Mouse (Mus musculus) heart, postnatal 0 days (tissue): ENCODE data around the gene Zfp12. TPM values are rescaled to one million over a fixed set of nuclear protein-coding genes. Genes with fewer than 3 reads are reported as not detected.

ENCODE experiments used
- ATAC-seq: fragments of 200-750 bp; cut with Nextera tagmentation; 2 replicates; pipeline ENCODE4 v1.8.0; 2017; ENCODE audit warnings: low read depth, moderate number of reproducible peaks, moderate library complexity; ENCODE audit not compliant: insufficient read depth
- DNase-seq: peaks from one replicate; pipeline ENCODE4 v3.0.0-alpha.2; 2016; ENCODE audit warnings: low spot score
- H3K27ac ChIP-seq: fragments of 300-500 bp; sonication (generic); 2 replicates; pipeline ENCODE4 v1.5.1; 2014; ENCODE audit warnings: low read depth, mild to moderate bottlenecking
- H3K27me3 ChIP-seq: fragments of 300-500 bp; sonication (generic); 2 replicates; pipeline ENCODE4 v1.6.1; 2014; ENCODE audit warnings: low read length, mixed read lengths; ENCODE audit not compliant: control insufficient read depth, insufficient read depth
- H3K36me3 ChIP-seq: fragments of 300-500 bp; sonication (generic); replicated peaks from 2 replicates; pipeline ENCODE4 v1.6.1; 2014; ENCODE audit warnings: low read length, mixed read lengths; ENCODE audit not compliant: control insufficient read depth, insufficient read depth
- H3K4me1 ChIP-seq: fragments of 300-500 bp; sonication (generic); 2 replicates; pipeline ENCODE4 v1.6.1; 2014; ENCODE audit warnings: antibody characterized with exemption; ENCODE audit not compliant: control insufficient read depth, insufficient read depth
- H3K4me2 ChIP-seq: fragments of 300-500 bp; sonication (generic); 2 replicates; pipeline ENCODE4 v1.6.1; 2014; ENCODE audit warnings: low read depth, mild to moderate bottlenecking, low read length, moderate library complexity
- H3K4me3 ChIP-seq: fragments of 300-500 bp; sonication (generic); 2 replicates; pipeline ENCODE4 v1.5.1; 2014; ENCODE audit warnings: low read depth, low read length
- H3K9ac ChIP-seq: fragments of 300-500 bp; sonication (generic); replicated peaks from 2 replicates; pipeline ENCODE4 v1.6.1; 2014; ENCODE audit warnings: low read depth, low read length, mixed read lengths
- H3K9me3 ChIP-seq: fragments of 300-500 bp; sonication (generic); replicated peaks from 2 replicates; pipeline ENCODE4 v1.6.1; 2016; ENCODE audit warnings: low read length; ENCODE audit not compliant: control insufficient read depth
- CTCF ChIP-seq: IDR thresholded peaks from 2 replicates; pipeline ENCODE4 v1.5.1; 2016; ENCODE audit warnings: antibody characterized with exemption, control low read depth, low read depth
- EP300 ChIP-seq: IDR thresholded peaks from 2 replicates; pipeline ENCODE4 v1.6.1; 2016; ENCODE audit warnings: antibody characterized with exemption, low read depth
- WGBS: fragments of 180-500 bp; shearing (Covaris S2); extraction: QIAGEN DNeasy Blood & Tissue Kit; methylation state at CpG from one replicate; pipeline ENCODE4 v1.1.7; 2014; 5-methylcytosine and 5-hydroxymethylcytosine counted together
- polyA plus RNA-seq: library from polyadenylated mRNA; unstranded; fragments of >200 nt; fragmentation: Nextera tagmentation; extraction: Ambion mirVana; gene quantifications from 2 replicates; pipeline ENCODE4 v1.2.1, GENCODE M21; 2015
- total RNA-seq: library from RNA; depleted of rRNA; stranded (reverse); fragments of >200 nt; gene quantifications from 2 replicates; pipeline ENCODE4 v1.2.3, GENCODE M21; 2014; ENCODE audit warnings: low replicate concordance

Zfp12 gene
- total and polyA plus RNA-seq, 2 experiments from 2014 or later: 3.6 to 7.8 TPM

DNA sequence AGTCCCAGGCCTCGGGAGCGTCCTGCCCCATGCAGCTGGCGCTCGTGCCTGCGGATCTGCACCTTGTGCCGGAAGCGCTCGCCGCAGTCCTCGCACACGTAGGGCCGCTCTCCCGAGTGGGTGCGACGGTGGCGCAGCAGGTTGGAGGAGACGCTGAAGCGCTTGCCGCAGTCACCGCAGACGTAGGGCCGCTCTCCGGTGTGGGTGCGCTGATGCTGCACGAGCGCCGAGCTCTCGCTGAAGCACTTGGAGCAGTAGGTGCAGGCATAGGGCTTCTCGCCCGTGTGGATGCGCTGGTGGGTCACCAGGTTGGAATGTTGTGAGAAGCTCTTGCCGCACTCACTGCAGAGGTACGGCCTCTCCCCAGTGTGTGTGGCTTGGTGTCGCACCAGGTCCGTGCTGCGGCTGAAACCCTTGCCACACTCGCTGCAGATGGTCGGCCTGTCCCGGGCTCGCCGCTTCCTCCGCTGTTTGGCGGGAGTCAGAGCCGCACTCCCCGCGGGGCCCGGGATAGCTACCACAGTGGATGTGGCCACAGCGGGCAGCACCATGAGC, 52.9 kb downstream of the Zfp12 start:
- Histone ChIP-seq H3K9me3 (no peaks in the 10 kb centered on the region), H3K9ac (no peak overlapping the region)
- ATAC-seq: peak; percentile 14; the same call in 1 of the 2 replicates

DNA sequence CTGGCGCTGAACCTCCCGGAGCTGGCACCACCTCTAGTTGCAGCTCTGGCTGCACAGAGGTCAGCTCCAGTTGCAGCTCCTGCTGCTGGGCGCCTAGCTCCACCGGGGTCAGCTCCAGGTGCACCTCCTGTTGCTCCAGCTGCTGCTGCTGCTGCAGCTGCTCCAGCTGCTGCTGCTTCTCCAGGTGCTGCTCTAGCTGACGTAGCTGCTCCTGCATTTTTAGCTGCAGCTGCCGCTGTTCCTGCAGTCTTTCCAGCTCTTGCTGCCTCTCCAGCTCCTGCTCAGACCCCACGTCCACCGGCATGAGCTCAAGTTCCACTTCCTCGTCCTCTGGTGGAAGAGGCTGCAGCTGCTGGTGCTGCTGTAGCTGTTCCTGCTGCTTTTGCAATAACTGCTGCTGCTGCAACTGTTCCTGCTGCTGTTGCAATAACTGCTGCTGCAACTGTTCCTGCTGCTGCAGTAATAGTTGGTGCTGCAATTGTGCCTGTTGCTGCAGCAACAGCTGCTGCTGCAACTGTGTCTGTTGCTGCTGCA, 53.5 kb downstream of the Zfp12 start:
- peaks cover 80% of the 10 kb centered on the region for H3K27me3 ChIP-seq
- H3K4me1 ChIP-seq: peaks cover 1% of the 10 kb centered on the region; the same call in 1 of the 2 replicates
- DNase-seq (no peak), ATAC-seq (no peak)
- TF ChIP-seq EP300: no peak
- H3K4me2 ChIP-seq: peak overlapping the region; percentile 58
- H3K27ac ChIP-seq: no peak overlapping the region
- H3K36me3 ChIP-seq: no peaks in the 10 kb centered on the region
- H3K9ac ChIP-seq: no peak overlapping the region
- 25% methylated on average over 9 of the region's 9 CpGs for WGBS
- peak overlapping the region; percentile 36 for H3K4me3 ChIP-seq
- H3K9me3 ChIP-seq: no peaks in the 10 kb centered on the region

More for the DNA sequence above, 52.9 kb downstream of the Zfp12 start:
- H3K4me3 ChIP-seq: peak overlapping the region; percentile 36
- 4% methylated on average over 48 of the region's 48 CpGs for WGBS
- no peaks in the 10 kb centered on the region for H3K4me1 ChIP-seq
- no peak for TF ChIP-seq CTCF
- TF ChIP-seq EP300: no peak
- no peak overlapping the region for H3K27ac ChIP-seq
- peaks cover 74% of the 10 kb centered on the region for H3K27me3 ChIP-seq
- H3K4me2 ChIP-seq: peak overlapping the region; percentile 58
- no peaks in the 10 kb centered on the region for H3K36me3 ChIP-seq
- no peak for DNase-seq

DNA sequence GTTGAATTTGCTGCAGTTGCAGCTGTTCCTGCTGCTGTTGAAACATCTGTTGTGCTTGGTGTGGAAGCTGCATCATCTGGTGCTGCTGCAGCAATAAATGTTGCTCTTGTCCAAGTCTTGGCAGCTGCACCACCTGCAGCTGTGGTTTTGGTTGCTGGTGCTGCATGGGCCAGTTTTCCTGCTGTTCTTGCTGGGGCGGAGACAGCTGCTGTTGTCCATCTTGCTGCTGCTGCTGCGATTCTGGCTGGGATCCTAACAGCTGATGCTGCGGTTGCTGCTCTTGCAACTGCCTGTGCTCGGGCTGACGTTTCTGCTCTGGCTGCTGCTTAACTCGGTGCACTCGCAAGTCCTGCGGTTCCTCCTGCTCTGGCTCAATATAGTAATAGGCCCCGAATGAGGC, 54.3 kb downstream of the Zfp12 start:
- no peak overlapping the region for H3K27ac ChIP-seq
- no peak for DNase-seq
- H3K4me3 ChIP-seq: no peak overlapping the region

DNA sequence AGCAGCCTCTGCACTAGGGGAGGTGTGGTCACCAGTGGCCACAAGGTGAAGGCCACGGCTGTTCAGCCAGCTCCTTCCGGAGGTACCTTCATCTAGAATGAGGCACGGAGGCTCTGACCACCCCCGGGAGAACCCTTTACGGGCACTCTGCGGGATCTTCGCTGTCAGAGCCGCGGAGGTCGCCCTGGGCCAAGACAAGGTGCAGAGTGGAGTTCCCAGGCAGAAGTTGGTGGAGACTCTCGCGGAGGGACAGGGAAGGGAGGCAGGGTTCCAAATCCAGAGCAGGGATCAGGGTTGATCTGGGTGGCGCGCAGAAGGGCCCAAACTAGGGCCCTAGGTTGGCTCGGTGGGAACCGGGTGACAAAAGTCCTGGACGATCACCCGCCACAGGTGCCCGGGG, 57.9 kb downstream of the Zfp12 start:
- no peak overlapping the region for H3K27ac ChIP-seq
- ATAC-seq: no peak
- TF ChIP-seq CTCF (no peak), EP300 (no peak)
- H3K27me3 ChIP-seq: peaks cover 65% of the 10 kb centered on the region
- H3K9me3 ChIP-seq: no peaks in the 10 kb centered on the region
- peak overlapping the region; percentile 51 for H3K9ac ChIP-seq
- no peaks in the 10 kb centered on the region for H3K36me3 ChIP-seq
- H3K4me3 ChIP-seq: peak overlapping the region; percentile 50
- H3K4me2 ChIP-seq: peak overlapping the region; percentile 82
- 6% methylated on average over 12 of the region's 19 CpGs for WGBS
- peaks cover 8% of the 10 kb centered on the region; the same call in 1 of the 2 replicates for H3K4me1 ChIP-seq
- no peak for DNase-seq

More for the DNA sequence above, 54.3 kb downstream of the Zfp12 start:
- peaks cover 8% of the 10 kb centered on the region; the same call in 1 of the 2 replicates for H3K4me1 ChIP-seq
- TF ChIP-seq CTCF (no peak), EP300 (no peak)
- ATAC-seq: no peak
- H3K4me2 ChIP-seq: no peak overlapping the region
- no peaks in the 10 kb centered on the region for H3K36me3 ChIP-seq
- H3K27me3 ChIP-seq: peaks cover 89% of the 10 kb centered on the region
- 72% methylated on average over 9 of the region's 9 CpGs for WGBS
- H3K9me3 ChIP-seq: no peaks in the 10 kb centered on the region
- no peak overlapping the region for H3K9ac ChIP-seq

- Histone ChIP-seq H3K4me1 (peaks cover 8% of the 10 kb centered on the region; the same call in 1 of the 2 replicates), H3K36me3 (no peaks in the 10 kb centered on the region), H3K4me3 (peak within 1 kb of the TSS; percentile 50), H3K4me2 (peak within 1 kb of the TSS; percentile 82), H3K27me3 (peaks cover 60% of the 10 kb centered on the region), H3K9me3 (no peaks in the 10 kb centered on the region), H3K9ac (peak within 1 kb of the TSS; percentile 51), H3K27ac (no peak within 1 kb of the TSS)
- WGBS: 4% methylated on average over 25 of the region's 38 CpGs
- no peak for ATAC-seq
- no peak for DNase-seq
- TF ChIP-seq CTCF (no peak), EP300 (no peak)
These were observed 58.4 kb downstream of the Zfp12 start, which contains the start of gene Zfp853 for GRCm38 (mm10) chr5:143293404-143293803. TSS of gene Zfp853 (minus strand) at chr5:143293623.
